Mouse (Mus musculus) heart, embryonic 15.5 days (tissue): ENCODE results near the gene Top2a. TPM values are rescaled to one million over a fixed set of nuclear protein-coding genes. Genes with fewer than 3 reads are reported as not detected.

Experiments
- ATAC-seq: fragments of 200-750 bp; cut with Nextera tagmentation; replicated peaks from 2 replicates; pipeline ENCODE4 v1.8.0; 2017; ENCODE audit warnings: low read depth, moderate TSS enrichment; ENCODE audit not compliant: insufficient number of reproducible peaks, insufficient read depth, low FRiP score
- H3K27ac ChIP-seq: fragments of 300-500 bp; sonication (generic); 2 replicates; pipeline ENCODE4 v1.5.1; 2015; ENCODE audit warnings: mild to moderate bottlenecking, inconsistent platforms
- H3K27me3 ChIP-seq: fragments of 300-500 bp; sonication (generic); 2 replicates; pipeline ENCODE4 v1.6.1; 2015; ENCODE audit warnings: inconsistent platforms
- H3K36me3 ChIP-seq: fragments of 300-500 bp; sonication (generic); 2 replicates; pipeline ENCODE4 v1.6.1; 2015; ENCODE audit warnings: mild to moderate bottlenecking, inconsistent platforms
- H3K4me1 ChIP-seq: fragments of 300-500 bp; sonication (generic); replicated peaks from 2 replicates; pipeline ENCODE4 v1.6.1; 2015; ENCODE audit warnings: inconsistent platforms
- H3K4me2 ChIP-seq: fragments of 300-500 bp; sonication (generic); 2 replicates; pipeline ENCODE4 v1.6.1; 2015; ENCODE audit warnings: inconsistent platforms, mild to moderate bottlenecking, moderate library complexity
- H3K4me3 ChIP-seq: fragments of 300-500 bp; sonication (generic); 2 replicates; pipeline ENCODE4 v1.5.1; 2015; ENCODE audit warnings: mild to moderate bottlenecking, inconsistent platforms
- H3K9ac ChIP-seq: fragments of 300-500 bp; sonication (generic); 2 replicates; pipeline ENCODE4 v1.6.1; 2015; ENCODE audit warnings: mild to moderate bottlenecking, inconsistent platforms
- H3K9me3 ChIP-seq: fragments of 300-500 bp; sonication (generic); replicated peaks from 2 replicates; pipeline ENCODE4 v1.6.1; 2016; ENCODE audit warnings: inconsistent platforms
- WGBS: fragments of 180-500 bp; shearing (Covaris S2); methylation state at CpG from one replicate; pipeline ENCODE4 v1.1.7; 2015; ENCODE audit warnings: mixed read lengths; 5-methylcytosine and 5-hydroxymethylcytosine counted together
- polyA plus RNA-seq: library from polyadenylated mRNA; unstranded; fragments of >200 nt; fragmentation: Nextera tagmentation; extraction: Ambion mirVana; gene quantifications from 2 replicates; pipeline ENCODE4 v1.2.1, GENCODE M21; 2015

The Top2a gene
- polyA plus RNA-seq, 1 experiment from 2014 or later: 149 TPM

- Histone ChIP-seq H3K4me1 (peaks cover 42% of the 10 kb centered on the region), H3K27me3 (no peaks in the 10 kb centered on the region; the same call in 1 of the 2 replicates), H3K27ac (peak overlapping the region; percentile 89), H3K9me3 (no peaks in the 10 kb centered on the region), H3K36me3 (no peaks in the 10 kb centered on the region), H3K4me3 (peak overlapping the region; percentile 63), H3K9ac (peak overlapping the region; percentile 81), H3K4me2 (peak overlapping the region; percentile 90)
- ATAC-seq: no peak; the same call in 1 of the 2 replicates
- WGBS: 2% methylated on average over 17 of the region's 17 CpGs
These were observed 16.5 kb upstream of the Top2a start for GRCm38 (mm10) chr11:99040346-99040974.

GRCm38 (mm10) chr11:99039782-99040181, 15.8 kb upstream of the Top2a start:
- Histone ChIP-seq H3K9ac (peak overlapping the region; percentile 81), H3K4me1 (peaks cover 36% of the 10 kb centered on the region), H3K36me3 (no peaks in the 10 kb centered on the region), H3K4me2 (peak overlapping the region; percentile 90), H3K9me3 (no peaks in the 10 kb centered on the region), H3K4me3 (peak overlapping the region; percentile 63), H3K27ac (peak overlapping the region; percentile 89), H3K27me3 (peaks cover under 1% of the 10 kb centered on the region; the same call in 1 of the 2 replicates)
- 0% methylated on average over 15 of the region's 15 CpGs for WGBS
- ATAC-seq: peak; percentile 58; the same call in 1 of the 2 replicates

GRCm38 (mm10) chr11:99036254-99036653, 12.3 kb upstream of the Top2a start:
- Histone ChIP-seq H3K9ac (no peak overlapping the region), H3K4me2 (no peak overlapping the region), H3K4me3 (no peak overlapping the region), H3K4me1 (peaks cover 21% of the 10 kb centered on the region), H3K36me3 (no peaks in the 10 kb centered on the region), H3K9me3 (no peaks in the 10 kb centered on the region), H3K27me3 (peaks cover 2% of the 10 kb centered on the region; the same call in 1 of the 2 replicates), H3K27ac (no peak overlapping the region)
- 49% methylated on average over 6 of the region's 6 CpGs for WGBS
- no peak for ATAC-seq

GRCm38 (mm10) chr11:99035350-99035749, 11.4 kb upstream of the Top2a start:
- H3K4me1 ChIP-seq: peaks cover 12% of the 10 kb centered on the region
- no peak overlapping the region for H3K27ac ChIP-seq
- H3K9me3 ChIP-seq: no peaks in the 10 kb centered on the region
- no peak for ATAC-seq
- H3K9ac ChIP-seq: no peak overlapping the region
- no peak overlapping the region for H3K4me2 ChIP-seq
- no peaks in the 10 kb centered on the region for H3K36me3 ChIP-seq
- 73% methylated on average over 4 of the region's 4 CpGs for WGBS
- no peak overlapping the region for H3K4me3 ChIP-seq
- peaks cover 2% of the 10 kb centered on the region; the same call in 1 of the 2 replicates for H3K27me3 ChIP-seq

- Histone ChIP-seq H3K27ac (no peak overlapping the region), H3K4me3 (no peak overlapping the region), H3K9me3 (no peaks in the 10 kb centered on the region), H3K9ac (no peak overlapping the region), H3K36me3 (no peaks in the 10 kb centered on the region), H3K4me1 (peaks cover 21% of the 10 kb centered on the region), H3K27me3 (no peaks in the 10 kb centered on the region), H3K4me2 (no peak overlapping the region)
- 78% methylated on average over 12 of the region's 12 CpGs for WGBS
- no peak for ATAC-seq
These were observed 3.0 kb upstream of the Top2a start for GRCm38 (mm10) chr11:99026899-99027440.

GRCm38 (mm10) chr11:99025878-99026277, 1.9 kb upstream of the Top2a start:
- H3K9ac ChIP-seq: no peak overlapping the region
- H3K4me3 ChIP-seq: no peak overlapping the region
- H3K4me1 ChIP-seq: peaks cover 27% of the 10 kb centered on the region
- 89% methylated on average over 6 of the region's 6 CpGs for WGBS
- peaks cover 9% of the 10 kb centered on the region for H3K36me3 ChIP-seq
- ATAC-seq: no peak
- H3K27me3 ChIP-seq: no peaks in the 10 kb centered on the region
- no peak overlapping the region for H3K4me2 ChIP-seq
- H3K9me3 ChIP-seq: no peaks in the 10 kb centered on the region
- no peak overlapping the region for H3K27ac ChIP-seq

GRCm38 (mm10) chr11:99024468-99025134, 612 bp upstream of the Top2a start:
- H3K4me3 ChIP-seq: peak overlapping the region; percentile 75
- H3K4me1 ChIP-seq: peaks cover 27% of the 10 kb centered on the region
- peaks cover 20% of the 10 kb centered on the region for H3K36me3 ChIP-seq
- no peaks in the 10 kb centered on the region for H3K27me3 ChIP-seq
- 42% methylated on average over 18 of the region's 18 CpGs for WGBS
- ATAC-seq: no peak
- H3K27ac ChIP-seq: peak overlapping the region; percentile 73
- no peaks in the 10 kb centered on the region for H3K9me3 ChIP-seq
- H3K4me2 ChIP-seq: peak overlapping the region; percentile 69
- peak overlapping the region; percentile 37; the same call in 1 of the 2 replicates for H3K9ac ChIP-seq

GRCm38 (mm10) chr11:99023094-99023493, 895 bp downstream of the Top2a start:
- H3K4me3 ChIP-seq: peak overlapping the region; percentile 75
- no peaks in the 10 kb centered on the region for H3K27me3 ChIP-seq
- peak overlapping the region; percentile 69 for H3K4me2 ChIP-seq
- peak overlapping the region; percentile 67 for H3K9ac ChIP-seq
- no peak for ATAC-seq
- peaks cover 27% of the 10 kb centered on the region for H3K4me1 ChIP-seq
- no peaks in the 10 kb centered on the region for H3K9me3 ChIP-seq
- WGBS: 3% methylated on average over 4 of the region's 4 CpGs
- no peak overlapping the region for H3K27ac ChIP-seq
- peaks cover 32% of the 10 kb centered on the region for H3K36me3 ChIP-seq

GRCm38 (mm10) chr11:99022384-99022933, 1.5 kb downstream of the Top2a start:
- ATAC-seq: no peak
- Histone ChIP-seq H3K9ac (peak overlapping the region; percentile 67; the same call in 1 of the 2 replicates), H3K4me3 (peak overlapping the region; percentile 75), H3K4me1 (peaks cover 27% of the 10 kb centered on the region), H3K4me2 (peak overlapping the region; percentile 69), H3K36me3 (peaks cover 39% of the 10 kb centered on the region), H3K27me3 (no peaks in the 10 kb centered on the region), H3K27ac (no peak overlapping the region), H3K9me3 (no peaks in the 10 kb centered on the region)
- WGBS: 78% methylated on average over 5 of the region's 5 CpGs

GRCm38 (mm10) chr11:99019844-99020243, 4.1 kb downstream of the Top2a start:
- H3K27ac ChIP-seq: no peak overlapping the region
- no peak for ATAC-seq
- WGBS: 92% methylated on average over 6 of the region's 6 CpGs
- no peak overlapping the region for H3K4me3 ChIP-seq
- peaks cover 26% of the 10 kb centered on the region for H3K4me1 ChIP-seq
- no peak overlapping the region for H3K4me2 ChIP-seq
- no peaks in the 10 kb centered on the region for H3K9me3 ChIP-seq
- no peaks in the 10 kb centered on the region for H3K27me3 ChIP-seq
- H3K36me3 ChIP-seq: peaks cover 63% of the 10 kb centered on the region
- no peak overlapping the region for H3K9ac ChIP-seq

GRCm38 (mm10) chr11:99013856-99014255, 10.1 kb downstream of the Top2a start:
- WGBS: 95% methylated on average over 1 of the region's 1 CpGs
- Histone ChIP-seq H3K36me3 (peaks cover 94% of the 10 kb centered on the region), H3K4me1 (no peaks in the 10 kb centered on the region), H3K9ac (no peak overlapping the region), H3K4me3 (no peak overlapping the region), H3K9me3 (no peaks in the 10 kb centered on the region), H3K27ac (no peak overlapping the region), H3K27me3 (no peaks in the 10 kb centered on the region), H3K4me2 (no peak overlapping the region)
- no peak for ATAC-seq
